Mouse (Mus musculus) heart, postnatal 10 days (tissue): Measurements from ENCODE around the gene Zmiz1. TPM values are rescaled to one million over a fixed set of nuclear protein-coding genes. Genes with fewer than 3 reads are reported as not detected.

Source experiments
- DNase-seq, 2 experiments: peaks; one replicate each; pipeline ENCODE4 v3.0.0; 2021
- intact Hi-C: fragments of 180-260 bp; cut with DNase I; formaldehyde crosslinking; loops from one replicate; pipeline ENCODE4 v1.15.1; 2025
- total RNA-seq, 2 experiments: library from RNA; stranded (reverse); gene quantifications; 2 replicates each; pipeline ENCODE4 v1.2.3; 2021

The Zmiz1 gene
- total RNA-seq, 2 experiments from 2014 or later = 70.9 to 72.0 TPM

DNA sequence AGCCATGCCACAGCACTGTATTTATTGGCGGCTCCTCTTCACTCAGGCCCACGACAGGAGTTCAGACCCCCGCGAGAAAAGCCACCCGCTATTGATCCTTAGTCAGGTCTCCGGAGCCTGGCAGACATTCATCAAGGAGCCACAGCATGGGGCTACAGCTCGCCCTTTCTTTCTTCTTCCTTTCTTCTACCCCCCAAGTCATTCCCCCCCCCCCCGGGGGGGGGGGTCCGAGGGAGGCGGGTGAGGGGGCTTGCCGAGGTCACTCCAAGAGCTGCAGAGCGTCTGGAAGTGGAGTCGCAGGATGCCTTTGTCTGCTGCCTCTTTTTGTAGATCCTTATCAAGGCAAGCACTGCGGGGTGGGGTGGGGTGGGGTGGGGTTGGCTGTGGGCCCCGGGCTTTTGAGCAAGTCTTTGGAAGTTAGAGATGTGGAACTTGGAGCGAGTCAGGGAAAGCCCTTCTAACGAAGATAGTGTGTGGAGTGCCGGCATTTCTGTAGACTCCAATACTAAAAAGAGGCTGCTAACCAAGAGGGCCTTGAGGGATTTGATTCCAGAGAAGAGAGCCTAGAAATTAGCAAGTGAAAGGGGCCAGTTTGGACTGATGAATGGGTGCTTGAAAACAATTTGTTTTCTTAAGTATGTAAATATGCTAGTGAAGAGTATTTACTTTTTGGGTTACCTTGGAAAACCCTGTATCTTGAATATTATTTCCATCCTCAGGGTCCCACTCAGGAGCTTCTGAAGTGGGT, 145.6 kb downstream of the Zmiz1 start:
- intact Hi-C loops = loop anchor here (2.0 to 5.0 kb wide), 2 partner anchors 16 to 88 kb away; partner anchors contain the start of gene Ppif

DNA sequence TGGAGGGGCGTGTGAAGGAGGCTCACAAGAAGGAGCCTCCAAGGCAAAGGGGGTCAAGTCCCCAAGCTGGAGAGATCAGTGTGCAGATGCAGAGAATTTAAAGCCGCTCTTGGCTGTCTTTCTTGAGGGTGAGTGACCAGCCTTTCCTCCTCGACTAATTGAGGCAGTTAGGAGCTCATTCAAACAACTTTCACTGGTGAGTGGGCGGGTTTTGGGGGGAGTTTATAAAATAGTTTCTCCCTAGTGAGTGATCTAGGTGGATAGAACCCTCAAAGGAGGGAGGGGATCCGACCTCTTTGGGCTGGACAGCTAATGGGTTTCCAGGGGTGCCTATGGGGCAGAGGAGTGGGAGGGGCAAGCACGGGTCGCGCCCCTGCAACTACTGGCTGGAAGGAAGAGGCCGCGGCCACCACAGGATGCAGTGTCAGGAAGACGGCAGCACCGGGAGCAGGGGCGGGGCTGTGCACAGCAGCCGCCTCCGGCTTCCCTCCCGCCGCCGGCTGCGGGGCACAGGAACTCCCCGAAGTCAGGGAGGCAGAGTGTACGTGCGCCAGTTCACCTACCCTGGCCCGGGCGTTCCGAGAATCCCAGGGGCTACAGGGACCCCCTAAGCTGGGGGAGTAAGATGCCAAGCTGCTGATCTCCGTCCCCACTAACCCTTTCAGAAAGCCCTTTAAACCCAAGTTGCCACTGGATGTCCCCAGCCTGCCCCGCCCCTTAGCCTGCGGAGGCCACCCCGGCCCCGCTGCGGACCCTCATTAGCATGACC, 147.6 kb downstream of the Zmiz1 start:
- peak; percentile 77 to 82 for DNase-seq
- intact Hi-C loops = loop anchor here (5.0 kb wide), 1 partner anchor 86 kb away; the partner anchor contains the start of gene Ppif

More for the DNA sequence above, 145.6 kb downstream of the Zmiz1 start:
- DNase-seq = no peak

DNA sequence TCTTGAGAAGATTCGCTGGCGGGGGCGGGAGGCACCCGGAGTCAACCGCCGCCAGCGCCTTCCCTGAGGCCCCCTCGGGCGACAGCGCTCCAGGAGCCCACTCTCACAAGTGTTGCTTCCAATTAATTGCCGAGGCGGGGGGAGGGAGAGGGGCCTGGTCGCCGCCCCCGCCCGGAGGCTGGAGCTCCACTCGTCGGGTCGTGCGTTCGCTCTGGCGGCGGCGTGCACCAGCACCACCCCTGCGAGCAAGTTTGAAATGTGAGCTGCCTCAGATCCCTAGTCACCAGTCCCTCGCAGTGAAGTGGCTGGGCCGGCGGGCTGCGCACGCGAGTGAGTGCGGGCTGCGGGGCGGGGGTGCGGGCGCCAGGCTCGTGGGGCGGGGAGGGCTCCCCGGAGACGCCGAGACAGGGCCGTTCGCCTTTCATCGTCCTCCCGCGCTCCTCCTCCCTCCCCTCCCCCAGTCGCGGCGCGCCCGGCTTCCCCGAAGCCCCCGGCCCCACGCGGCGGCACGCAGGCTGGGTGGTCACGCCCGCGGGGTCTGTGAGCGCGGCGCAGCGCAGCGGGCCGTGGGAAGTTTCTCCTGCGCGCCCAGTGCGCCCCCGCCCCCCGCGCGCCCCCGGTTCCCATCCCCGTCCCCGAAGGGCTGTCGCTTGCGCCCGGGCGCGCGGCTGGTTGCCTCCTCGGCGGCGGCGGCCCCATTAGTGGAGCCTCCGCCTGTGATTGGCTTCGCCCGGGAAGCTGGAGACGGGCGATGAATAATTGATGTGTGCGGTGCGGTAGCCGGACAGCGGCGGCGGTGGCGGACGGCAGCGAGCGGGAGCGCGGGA, 148.4 kb downstream of the Zmiz1 start:
- DNase-seq = peak; percentile 72 to 73
- intact Hi-C loops = loop anchor here (5.0 kb wide), 1 partner anchor 85 kb away; the partner anchor contains the start of gene Ppif

DNA sequence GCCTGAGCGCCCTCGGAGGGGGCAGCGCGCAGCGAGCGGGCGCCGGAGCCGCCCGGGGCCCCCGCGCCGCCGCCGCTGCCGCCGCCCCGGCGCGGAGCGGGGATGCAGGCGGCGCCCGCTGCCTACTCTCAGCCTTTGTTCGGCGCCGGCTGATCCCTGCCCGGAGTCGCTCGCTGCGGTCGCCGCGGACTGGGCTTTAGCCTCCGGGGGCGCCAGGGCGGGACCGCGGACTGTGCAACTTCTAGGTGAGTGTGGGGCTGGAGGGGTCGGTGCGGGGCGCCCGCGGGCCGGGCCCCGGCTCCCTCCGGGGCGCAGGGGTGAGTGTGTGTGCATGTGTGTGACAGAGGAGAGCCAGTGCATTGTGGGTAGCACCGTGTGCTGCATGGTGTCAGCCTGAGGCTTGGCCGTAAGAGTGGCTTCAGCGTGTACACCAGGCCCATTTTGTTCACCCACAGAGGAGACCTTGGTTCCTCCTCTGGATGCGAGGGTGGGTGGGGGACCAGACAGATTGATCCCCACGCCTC, 149.0 kb downstream of the Zmiz1 start:
- peak; percentile 72 to 77 for DNase-seq
- intact Hi-C loops = loop anchor here (5.0 kb wide), 1 partner anchor 84 kb away; the partner anchor contains the start of gene Ppif

DNA sequence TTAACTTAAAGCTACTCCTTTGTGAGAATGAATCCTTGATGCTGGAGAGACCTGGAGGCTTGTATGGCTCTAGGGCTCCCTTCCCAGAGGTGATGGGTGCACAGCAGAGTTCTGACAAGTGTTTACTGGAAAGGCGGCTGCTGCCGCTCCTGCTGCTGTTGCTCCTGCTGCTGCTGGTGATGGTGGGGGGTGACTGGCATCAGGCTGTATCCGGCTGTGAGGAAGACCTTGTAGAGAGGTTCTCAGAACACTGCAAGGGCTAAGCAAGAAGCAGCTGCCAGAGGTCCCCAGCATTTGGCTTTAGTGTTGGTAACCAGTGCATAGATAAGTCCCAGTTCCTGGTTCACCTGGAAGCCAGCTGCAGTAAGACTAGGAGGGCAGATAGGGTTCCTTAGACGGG, 149.6 kb downstream of the Zmiz1 start:
- DNase-seq = no peak
- intact Hi-C loops = loop anchor here (5.0 kb wide), 1 partner anchor 84 kb away; the partner anchor contains the start of gene Ppif

DNA sequence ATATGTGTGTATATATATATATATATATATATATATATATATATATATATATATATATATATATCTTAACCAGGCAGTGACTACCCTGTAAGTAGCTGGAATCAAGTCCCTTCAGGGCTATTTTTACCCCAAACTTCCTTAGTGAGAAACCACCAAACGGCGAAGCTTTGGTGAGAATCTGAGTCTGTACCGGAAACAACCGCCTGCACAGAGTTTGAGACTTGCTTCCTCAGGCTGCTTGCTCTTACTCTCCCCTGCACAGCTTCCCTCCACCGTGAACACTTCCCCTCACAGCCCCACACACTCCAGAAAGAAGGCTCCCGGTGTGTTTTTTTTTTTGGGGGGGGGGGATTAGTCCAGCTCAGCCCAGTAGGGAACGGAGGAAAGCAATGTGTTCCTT, 150.4 kb downstream of the Zmiz1 start:
- intact Hi-C loops = loop anchor here (5.0 kb wide), 1 partner anchor 83 kb away; the partner anchor contains the start of gene Ppif

DNA sequence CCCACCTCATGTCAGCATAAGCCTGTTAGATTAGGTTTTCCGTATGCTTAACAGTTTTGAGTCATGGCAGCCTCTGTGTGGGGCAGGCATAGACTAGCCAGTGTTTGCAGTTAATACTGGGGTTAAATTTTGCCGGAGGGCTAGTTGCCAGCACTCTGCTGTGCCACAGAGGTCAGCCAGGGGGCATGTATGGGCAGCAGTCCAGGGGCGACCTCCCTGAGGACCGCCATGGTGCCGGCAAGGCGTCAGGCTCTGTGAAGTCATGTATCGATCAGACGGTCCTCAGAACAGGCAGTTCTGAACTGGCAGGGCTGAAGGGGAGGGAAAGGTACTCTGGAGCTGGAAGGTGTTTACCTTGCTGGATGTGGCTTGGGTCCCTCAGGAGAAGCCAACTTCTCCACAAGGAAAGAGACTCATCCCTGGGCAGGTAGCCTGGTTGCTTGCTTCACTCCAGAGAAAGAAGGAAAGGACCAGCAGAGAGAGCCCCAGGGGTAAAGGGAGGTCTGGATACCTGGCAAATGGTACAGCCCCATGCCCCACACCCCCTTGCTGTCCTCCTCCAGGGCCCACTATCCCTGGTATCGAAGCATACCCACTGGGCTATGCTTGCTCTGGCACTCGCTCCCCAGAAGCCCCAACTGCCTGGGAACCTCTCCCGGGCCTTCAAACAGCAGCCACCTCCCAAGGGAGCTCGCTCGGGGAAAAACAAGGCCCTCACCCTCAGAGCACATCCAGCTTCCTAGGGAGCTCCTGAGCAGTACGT, 151.6 kb downstream of the Zmiz1 start:
- intact Hi-C loops = no loop called here
- no peak for DNase-seq

More for the DNA sequence above, 150.4 kb downstream of the Zmiz1 start:
- DNase-seq = no peak

DNA sequence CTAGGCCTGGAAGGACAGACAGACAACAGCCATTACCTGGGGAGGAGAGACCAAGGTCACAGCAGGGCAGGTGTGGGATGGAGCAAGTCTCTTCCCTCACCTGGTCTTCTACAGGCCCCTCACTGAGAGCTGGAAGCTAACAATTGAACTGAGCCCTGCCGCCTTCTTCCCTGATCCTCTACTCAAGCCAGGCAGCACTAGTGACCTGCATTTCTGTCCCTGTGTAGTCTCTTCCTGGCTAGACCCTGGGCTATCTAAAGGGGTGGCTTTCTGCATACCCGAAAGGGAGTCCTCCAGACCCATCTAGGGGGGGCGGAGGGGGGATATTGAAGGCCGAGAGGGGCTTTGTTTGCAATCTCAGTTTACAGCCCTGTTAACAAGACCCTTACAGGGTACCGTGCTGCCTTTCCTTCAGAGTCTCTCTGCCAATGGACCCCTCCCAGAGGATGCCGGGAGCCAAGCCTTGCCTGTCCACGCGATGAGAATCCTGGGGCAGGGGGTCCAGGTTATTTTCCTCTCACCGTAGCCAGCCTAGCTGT, 152.2 kb downstream of the Zmiz1 start:
- intact Hi-C loops = no loop called here
- DNase-seq = no peak

DNA sequence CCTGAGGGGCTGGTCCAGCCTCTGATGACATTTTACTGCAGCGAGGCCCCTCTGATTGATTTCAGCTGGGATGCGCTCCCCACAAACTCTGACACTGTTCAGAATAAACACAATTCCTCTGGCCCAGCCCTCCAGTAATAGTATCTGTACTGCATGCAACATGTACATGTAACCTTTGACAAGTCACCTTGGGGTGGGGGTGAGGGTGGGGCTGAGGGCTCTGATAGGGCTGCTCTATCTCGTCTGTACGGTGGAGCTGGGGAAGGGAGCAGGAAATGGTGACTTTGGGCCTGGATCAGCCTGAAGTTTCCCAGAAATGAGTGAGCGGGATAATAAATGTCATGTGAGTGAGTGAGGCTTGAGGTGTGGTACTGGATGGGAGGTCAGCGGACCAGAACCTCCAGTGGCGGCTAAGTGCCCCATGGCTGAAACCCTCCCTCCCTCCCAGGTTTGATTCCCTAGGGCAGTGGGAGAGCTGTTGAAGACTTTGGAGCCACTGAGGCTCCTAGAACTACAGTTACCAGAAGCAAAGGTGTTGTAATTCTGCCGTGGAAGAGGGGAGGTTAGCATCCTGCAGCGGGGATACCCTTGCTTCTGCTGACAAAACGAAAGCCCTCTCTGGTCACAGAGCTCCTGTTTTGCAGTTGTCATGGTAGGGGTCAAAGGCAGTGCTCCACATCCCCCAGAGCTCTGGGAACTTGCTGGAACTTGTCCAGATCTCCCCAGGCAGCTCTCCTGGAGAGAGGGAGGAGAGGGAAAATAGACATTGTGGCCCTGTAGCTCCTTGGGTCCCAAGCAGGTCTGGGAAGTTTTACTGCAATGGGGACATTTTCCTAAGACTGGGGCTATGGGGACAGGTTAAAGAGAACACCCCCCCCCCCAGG, 153.1 kb downstream of the Zmiz1 start:
- no peak for DNase-seq
- intact Hi-C loops = no loop called here

DNA sequence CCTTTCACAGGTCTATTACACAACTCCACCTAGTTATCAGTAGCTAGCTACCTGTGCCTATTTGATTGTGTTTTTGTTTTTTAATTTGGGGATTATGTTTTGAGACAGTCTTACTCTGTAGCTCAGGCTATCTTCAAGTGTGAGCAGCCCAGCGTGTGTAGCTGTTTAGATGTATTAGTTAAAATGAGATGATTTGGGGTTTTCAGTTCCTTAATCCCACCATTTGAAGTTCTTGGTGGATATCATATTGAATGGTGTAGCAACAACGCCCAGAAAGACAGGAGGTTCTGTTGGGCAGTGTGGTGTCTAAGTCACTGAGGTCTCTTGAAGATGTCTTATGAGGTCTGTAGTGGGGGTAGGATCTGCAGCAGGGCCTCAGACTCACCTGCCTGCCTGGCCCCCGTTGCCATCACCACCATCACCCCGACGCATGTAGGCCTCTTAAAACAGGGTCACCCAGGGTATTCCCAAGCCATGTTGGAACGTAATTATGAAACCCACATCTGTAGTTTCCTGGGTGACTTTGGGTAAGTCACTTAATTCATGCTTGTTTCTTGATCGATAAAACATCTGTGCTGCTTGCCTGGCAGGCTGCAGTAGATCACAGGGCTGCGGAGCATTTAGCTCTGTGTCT, 155.1 kb downstream of the Zmiz1 start:
- intact Hi-C loops = no loop called here
- no peak for DNase-seq

DNA sequence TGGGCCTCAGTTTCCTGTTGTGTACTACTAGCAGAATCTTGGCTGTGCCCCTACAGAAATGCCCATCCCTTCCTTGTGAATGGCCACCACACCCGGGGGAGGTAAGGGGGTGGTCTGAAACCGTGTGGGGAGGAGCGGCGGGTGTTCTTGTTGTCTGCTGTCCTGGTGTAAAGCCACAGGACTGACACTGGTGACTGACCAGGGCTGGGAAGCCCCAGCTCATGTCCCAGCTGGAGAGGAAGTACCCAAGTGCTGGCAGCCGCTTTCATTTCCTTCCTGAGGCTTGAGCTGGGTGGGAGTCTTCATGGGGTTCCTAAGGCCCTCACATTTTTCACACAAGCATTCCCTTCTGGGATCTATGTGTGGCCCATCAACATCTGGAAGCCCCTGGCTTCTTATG, 155.7 kb downstream of the Zmiz1 start:
- DNase-seq = no peak

DNA sequence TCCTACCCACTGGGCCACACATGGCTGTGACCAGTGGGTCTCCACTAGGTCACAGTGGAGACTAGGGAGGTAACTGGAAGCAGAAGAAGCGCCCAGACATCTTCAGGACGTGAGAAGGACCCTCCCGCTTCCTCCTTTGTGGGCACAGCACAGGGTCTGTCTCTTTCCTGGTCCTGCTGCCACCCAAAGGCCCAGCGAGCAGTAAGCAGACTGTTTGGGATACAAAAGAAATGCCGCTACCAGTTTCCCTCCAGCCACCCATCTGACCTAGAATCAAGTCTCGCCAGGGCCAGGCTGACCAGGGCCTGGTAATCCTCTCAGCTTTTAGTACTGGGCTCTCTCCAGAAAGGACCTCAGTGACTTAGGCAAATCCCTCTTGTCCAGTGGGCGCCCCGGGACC, 156.6 kb downstream of the Zmiz1 start:
- DNase-seq = no peak
- intact Hi-C loops = no loop called here

More for the DNA sequence above, 155.7 kb downstream of the Zmiz1 start:
- intact Hi-C loops = no loop called here

DNA sequence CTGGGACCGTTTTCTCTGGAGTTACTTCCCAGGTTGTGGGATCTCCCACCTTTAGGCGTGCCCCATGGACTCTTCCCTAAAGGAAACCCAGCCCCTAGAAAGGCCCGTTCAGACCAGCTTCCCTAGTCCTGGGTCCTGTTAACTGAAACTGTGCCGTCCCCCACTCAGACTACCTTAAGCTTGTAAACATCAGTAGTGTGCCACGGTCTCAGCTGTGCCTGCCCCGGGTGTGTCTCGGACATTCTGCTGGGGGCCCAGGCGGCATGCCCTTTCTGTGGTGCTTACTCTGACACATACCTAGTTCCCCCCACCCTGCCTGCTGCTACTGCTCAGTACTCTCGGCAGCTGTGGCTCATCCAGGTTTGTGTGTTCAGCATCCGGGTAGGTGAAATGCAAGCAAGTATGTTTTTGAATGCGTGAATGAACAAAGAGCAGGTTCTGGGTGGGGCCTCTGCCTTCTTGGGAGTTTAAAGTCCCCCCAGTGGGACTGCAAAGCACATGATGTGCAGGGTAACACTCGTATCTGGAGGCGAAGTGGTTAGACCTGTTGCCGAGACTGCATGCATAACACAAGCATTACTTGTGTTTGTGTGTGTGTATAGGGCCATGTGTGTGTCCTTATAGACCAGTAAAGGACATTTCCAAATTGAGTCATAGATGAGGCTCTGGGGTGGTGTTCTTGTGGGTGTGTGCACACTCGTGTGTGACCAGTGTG, 157.2 kb downstream of the Zmiz1 start:
- intact Hi-C loops = no loop called here
- no peak for DNase-seq

DNA sequence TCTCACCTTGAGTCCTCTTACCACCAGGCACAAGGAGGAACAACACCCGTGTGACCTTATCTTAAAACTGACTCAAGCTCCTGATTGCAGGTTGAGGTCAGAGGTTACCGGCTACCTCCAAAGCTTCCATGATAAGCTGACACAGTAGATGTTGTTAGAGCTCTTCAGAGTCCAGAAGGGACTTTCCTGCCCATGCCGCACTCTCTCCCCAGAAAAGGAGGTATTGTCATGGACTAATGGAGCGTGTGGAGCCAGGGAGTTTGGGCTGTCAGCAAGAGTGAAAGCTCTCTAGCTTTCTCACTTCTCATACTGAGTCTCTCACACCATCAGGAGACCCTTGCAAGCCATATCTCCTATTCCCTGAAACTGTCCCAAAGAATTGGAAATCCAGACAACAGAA, 158.3 kb downstream of the Zmiz1 start:
- no peak for DNase-seq
- intact Hi-C loops = no loop called here

DNA sequence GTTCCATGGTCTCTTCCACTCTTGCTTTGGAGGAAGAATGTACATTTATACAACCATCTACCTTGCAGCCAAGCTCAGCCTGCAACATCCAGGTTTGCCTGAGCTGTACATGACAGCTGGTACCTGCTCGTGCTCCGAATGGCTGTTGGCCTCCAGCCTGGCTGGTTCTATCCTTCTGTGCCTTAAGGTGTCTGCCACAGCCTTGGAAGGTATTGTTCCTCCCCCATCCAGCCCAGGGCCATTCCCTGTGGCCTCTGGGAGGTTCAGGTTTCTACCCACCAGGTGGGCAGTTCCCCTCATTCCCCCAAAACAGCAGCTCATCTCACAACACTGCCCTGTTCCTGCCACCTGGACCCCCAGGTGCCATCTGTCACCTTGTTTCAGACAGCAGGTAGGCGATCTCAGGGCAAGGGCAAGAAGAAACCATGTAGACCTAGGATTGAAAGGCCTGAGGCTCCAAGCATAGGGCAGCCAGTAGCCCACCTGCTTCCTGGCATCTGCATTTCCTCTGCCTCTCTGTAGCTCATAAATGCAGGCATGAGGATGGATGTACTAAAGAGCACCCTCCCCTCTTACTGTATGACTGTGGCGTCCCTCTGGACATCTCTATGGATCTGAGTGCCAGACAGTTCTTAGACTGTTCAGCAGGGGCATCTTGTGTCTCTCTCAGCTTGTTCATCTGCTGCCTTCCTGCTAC, 160.2 kb downstream of the Zmiz1 start:
- intact Hi-C loops = no loop called here
- no peak for DNase-seq

DNA sequence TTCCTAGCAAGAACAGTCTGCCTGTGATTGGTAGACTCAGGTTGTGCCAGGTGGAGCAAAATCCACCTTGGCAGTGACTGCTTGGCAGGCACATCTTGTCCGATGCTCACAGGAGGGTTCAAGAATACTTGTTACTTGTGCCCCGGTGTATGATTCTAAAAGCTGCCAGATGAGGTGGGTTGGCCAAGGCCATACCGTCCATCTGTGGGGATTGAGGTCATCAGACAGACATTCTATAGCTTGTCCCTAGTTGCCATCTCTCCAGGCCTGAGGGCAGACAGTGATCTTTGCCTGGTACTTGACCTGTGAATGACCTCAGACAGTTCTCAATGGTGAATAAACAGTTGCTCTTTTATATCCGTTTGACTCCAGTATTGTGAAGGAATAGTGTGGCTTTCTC, 161.8 kb downstream of the Zmiz1 start:
- no peak for DNase-seq
- intact Hi-C loops = no loop called here

DNA sequence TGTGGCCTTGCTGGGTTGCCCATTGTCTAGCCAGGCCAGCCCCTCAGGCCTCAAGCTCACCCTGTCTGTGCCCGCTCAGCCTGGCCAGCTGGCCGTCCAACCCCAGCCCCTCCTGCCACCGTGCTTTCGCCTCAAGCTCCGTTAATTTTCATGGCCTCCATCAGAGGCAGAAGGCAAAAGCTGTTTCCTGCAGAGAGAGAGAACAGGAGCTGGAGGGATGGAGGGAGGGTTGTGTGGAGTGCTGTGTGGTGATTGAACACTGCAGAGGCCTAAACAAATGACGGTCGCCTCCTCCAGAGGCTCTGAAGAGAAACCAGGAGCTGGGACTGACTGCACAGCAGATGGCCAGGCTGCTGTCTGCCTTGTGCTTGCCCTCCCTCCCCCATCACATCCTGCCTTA, 164.7 kb downstream of the Zmiz1 start:
- no peak for DNase-seq
- intact Hi-C loops = no loop called here
